Mouse (Mus musculus) lung, postnatal 0 days (tissue): ENCODE measurements at regions not wholly inside any gene's neighbourhood (a gene's known extent, or its start where the extent isn't known, plus 50 kb on each side); places are given as distances from the start of the nearest gene placed in this dataset.

Experiments used
- ATAC-seq: fragments of 200-750 bp; cut with Nextera tagmentation; 2 replicates; pipeline ENCODE4 v1.8.0; 2017; ENCODE audit warnings: moderate library complexity
- DNase-seq: peaks from one replicate; pipeline ENCODE4 v3.0.0-alpha.2; 2016; ENCODE audit warnings: low spot score
- H3K27ac ChIP-seq: fragments of 300-500 bp; sonication (generic); 2 replicates; pipeline ENCODE4 v1.5.1; 2014; ENCODE audit warnings: antibody characterized with exemption, mild to moderate bottlenecking, low read length, mixed read lengths
- H3K27me3 ChIP-seq: fragments of 300-500 bp; sonication (generic); replicated peaks from 2 replicates; pipeline ENCODE4 v1.6.1; 2014; ENCODE audit warnings: low read length, mixed read lengths; ENCODE audit not compliant: insufficient read depth
- H3K36me3 ChIP-seq: fragments of 300-500 bp; sonication (generic); 2 replicates; pipeline ENCODE4 v1.6.1; 2014; ENCODE audit warnings: low read length, mixed read lengths; ENCODE audit not compliant: insufficient read depth
- H3K4me1 ChIP-seq: fragments of 300-500 bp; sonication (generic); 2 replicates; pipeline ENCODE4 v1.6.1; 2014; ENCODE audit warnings: antibody characterized with exemption, low read depth, low read length, mixed read lengths; ENCODE audit not compliant: insufficient read depth
- H3K4me2 ChIP-seq: fragments of 300-500 bp; sonication (generic); replicated peaks from 2 replicates; pipeline ENCODE4 v1.6.1; 2014; ENCODE audit warnings: low read depth, mild to moderate bottlenecking, low read length, moderate library complexity, mixed read lengths
- H3K4me3 ChIP-seq: fragments of 300-500 bp; sonication (generic); 2 replicates; pipeline ENCODE4 v1.5.1; 2014; ENCODE audit warnings: low read depth, low read length
- H3K9ac ChIP-seq: fragments of 300-500 bp; sonication (generic); replicated peaks from 2 replicates; pipeline ENCODE4 v1.6.1; 2014; ENCODE audit warnings: low read depth, mild to moderate bottlenecking
- H3K9me3 ChIP-seq: fragments of 300-500 bp; sonication (generic); 2 replicates; pipeline ENCODE4 v1.6.1; 2016; ENCODE audit warnings: low read length, mixed read lengths
- CTCF ChIP-seq: IDR thresholded peaks from 2 replicates; pipeline ENCODE4 v1.5.1; 2016; ENCODE audit warnings: antibody characterized with exemption, mild to moderate bottlenecking
- EP300 ChIP-seq: IDR thresholded peaks from 2 replicates; pipeline ENCODE4 v1.6.1; 2016; ENCODE audit warnings: antibody characterized with exemption, mild to moderate bottlenecking, control low read depth
- WGBS: fragments of 180-500 bp; shearing (Covaris S2); extraction: QIAGEN DNeasy Blood & Tissue Kit; methylation state at CpG from one replicate; pipeline ENCODE4 v1.1.7; 2014; 5-methylcytosine and 5-hydroxymethylcytosine counted together

- H3K27me3 ChIP-seq = no peaks in the 10 kb centered on the region
- no peak overlapping the region for H3K4me2 ChIP-seq
- no peak for ATAC-seq
- TF ChIP-seq EP300 (no peak), CTCF (no peak)
- no peaks in the 10 kb centered on the region for H3K4me1 ChIP-seq
- WGBS = 79% methylated on average over 8 of the region's 8 CpGs
- no peaks in the 10 kb centered on the region for H3K36me3 ChIP-seq
- no peak overlapping the region for H3K27ac ChIP-seq
- no peak overlapping the region for H3K9ac ChIP-seq
- no peak overlapping the region for H3K4me3 ChIP-seq
- no peak for DNase-seq
- no peaks in the 10 kb centered on the region for H3K9me3 ChIP-seq
Measured at GRCm38 (mm10) chr8:107642241-107642640, 54.0 kb upstream of the Psmd7 start.

GRCm38 (mm10) chr8:107647936-107648335 lies 59.7 kb upstream of the Psmd7 start:
- Histone ChIP-seq H3K4me2 (no peak overlapping the region), H3K4me1 (no peaks in the 10 kb centered on the region), H3K9ac (no peak overlapping the region), H3K9me3 (no peaks in the 10 kb centered on the region), H3K36me3 (no peaks in the 10 kb centered on the region), H3K4me3 (no peak overlapping the region), H3K27ac (no peak overlapping the region), H3K27me3 (no peaks in the 10 kb centered on the region)
- DNase-seq = no peak
- TF ChIP-seq CTCF = no peak
- 61% methylated on average over 8 of the region's 8 CpGs for WGBS
- ATAC-seq = no peak

GRCm38 (mm10) chr8:107650306-107650705 lies 62.0 kb upstream of the Psmd7 start:
- Histone ChIP-seq H3K9ac (no peak overlapping the region), H3K4me3 (no peak overlapping the region), H3K4me1 (no peaks in the 10 kb centered on the region), H3K36me3 (no peaks in the 10 kb centered on the region), H3K27ac (no peak overlapping the region), H3K27me3 (no peaks in the 10 kb centered on the region), H3K4me2 (no peak overlapping the region), H3K9me3 (no peaks in the 10 kb centered on the region)
- ATAC-seq (no peak), DNase-seq (no peak)
- TF ChIP-seq CTCF (0 out of 2 replicates have a peak, but pooled peaks have one; percentile 4), EP300 (no peak)
- 83% methylated on average over 9 of the region's 9 CpGs for WGBS

- no peak overlapping the region for H3K9ac ChIP-seq
- no peaks in the 10 kb centered on the region for H3K27me3 ChIP-seq
- H3K27ac ChIP-seq = no peak overlapping the region
- H3K4me1 ChIP-seq = no peaks in the 10 kb centered on the region
- H3K4me3 ChIP-seq = no peak overlapping the region
- no peaks in the 10 kb centered on the region for H3K9me3 ChIP-seq
- TF ChIP-seq CTCF = no peak
- TF ChIP-seq EP300 = no peak
- H3K36me3 ChIP-seq = no peaks in the 10 kb centered on the region
- DNase-seq (no peak), ATAC-seq (no peak)
- 87% methylated on average over 11 of the region's 11 CpGs for WGBS
- H3K4me2 ChIP-seq = no peak overlapping the region
Measured at GRCm38 (mm10) chr8:107651424-107651823, 63.2 kb upstream of the Psmd7 start.

DNA sequence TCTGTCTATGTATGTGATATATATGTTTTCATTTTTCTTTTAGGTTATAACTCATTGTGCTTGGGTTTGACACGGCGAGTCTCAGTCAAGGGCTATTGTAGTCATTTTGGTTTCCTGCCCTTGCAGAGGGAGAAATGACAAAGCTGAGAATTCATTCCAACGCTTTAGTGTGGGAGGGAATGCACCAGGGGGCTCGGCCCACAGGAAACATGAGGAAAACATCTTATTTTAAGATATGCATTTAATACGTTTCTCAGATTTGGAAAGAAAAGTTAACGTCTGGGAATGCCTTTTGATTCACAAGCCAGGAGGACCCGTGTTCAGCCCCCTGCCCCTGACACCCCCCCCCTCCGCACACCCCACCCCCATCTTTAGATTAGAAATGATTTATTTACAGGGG lies 64.0 kb upstream of the Psmd7 start:
- no peaks in the 10 kb centered on the region for H3K27me3 ChIP-seq
- no peak overlapping the region for H3K4me3 ChIP-seq
- H3K27ac ChIP-seq = no peak overlapping the region
- H3K9me3 ChIP-seq = no peaks in the 10 kb centered on the region
- ATAC-seq (no peak), DNase-seq (no peak)
- no peaks in the 10 kb centered on the region for H3K4me1 ChIP-seq
- no peak overlapping the region for H3K4me2 ChIP-seq
- WGBS = 53% methylated on average over 8 of the region's 8 CpGs
- TF ChIP-seq EP300 (no peak), CTCF (no peak)
- H3K9ac ChIP-seq = no peak overlapping the region
- H3K36me3 ChIP-seq = no peaks in the 10 kb centered on the region

GRCm38 (mm10) chr8:107653711-107654110 lies 65.4 kb upstream of the Psmd7 start:
- Histone ChIP-seq H3K27ac (no peak overlapping the region), H3K4me2 (no peak overlapping the region), H3K9ac (no peak overlapping the region), H3K27me3 (no peaks in the 10 kb centered on the region), H3K4me3 (no peak overlapping the region), H3K4me1 (no peaks in the 10 kb centered on the region), H3K36me3 (no peaks in the 10 kb centered on the region), H3K9me3 (no peaks in the 10 kb centered on the region)
- ATAC-seq (no peak), DNase-seq (no peak)
- WGBS = 75% methylated on average over 10 of the region's 10 CpGs
- TF ChIP-seq CTCF = no peak

DNA sequence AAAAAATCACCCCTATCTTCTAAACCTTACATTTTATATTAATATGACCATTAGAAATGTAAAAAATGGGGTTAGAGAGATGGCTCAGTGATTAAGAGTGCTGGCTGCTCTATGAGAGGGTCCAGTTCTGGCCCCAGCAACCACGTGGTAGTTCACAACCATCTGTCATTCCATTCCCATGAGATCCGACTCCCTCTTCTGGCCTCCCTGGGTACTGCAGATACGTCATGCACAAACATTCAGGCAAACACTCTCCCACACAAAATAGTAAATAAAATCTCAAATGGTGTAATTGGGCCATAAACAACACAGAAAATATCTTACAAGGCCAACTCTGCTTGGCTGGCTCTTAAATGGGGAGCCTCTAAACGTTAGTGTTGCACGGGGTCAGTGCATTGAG lies 68.4 kb upstream of the Psmd7 start:
- Histone ChIP-seq H3K36me3 (no peaks in the 10 kb centered on the region), H3K9ac (no peak overlapping the region), H3K4me3 (no peak overlapping the region), H3K4me2 (no peak overlapping the region), H3K27ac (no peak overlapping the region), H3K4me1 (no peaks in the 10 kb centered on the region), H3K27me3 (no peaks in the 10 kb centered on the region), H3K9me3 (no peaks in the 10 kb centered on the region)
- DNase-seq = no peak
- WGBS = 78% methylated on average over 5 of the region's 5 CpGs
- ATAC-seq = no peak
- TF ChIP-seq EP300 = no peak
- TF ChIP-seq CTCF = peak; percentile 19; the same call in 1 of the 2 replicates
